Mouse (Mus musculus) CD8-positive naive resting alpha-beta T cell, adult 2 months (primary cell): ENCODE data around the gene Tesk2.
A peak's percentile ranks its signal among the peaks of the same experiment; 100 is the strongest.

Experiments used
- DNase-seq, 2 experiments: peaks; one replicate each; pipeline ENCODE4 v3.0.0; 2022; ENCODE audit warnings: low read depth in 2 of 2, low spot score in 2 of 2

Gene Tesk2

DNA sequence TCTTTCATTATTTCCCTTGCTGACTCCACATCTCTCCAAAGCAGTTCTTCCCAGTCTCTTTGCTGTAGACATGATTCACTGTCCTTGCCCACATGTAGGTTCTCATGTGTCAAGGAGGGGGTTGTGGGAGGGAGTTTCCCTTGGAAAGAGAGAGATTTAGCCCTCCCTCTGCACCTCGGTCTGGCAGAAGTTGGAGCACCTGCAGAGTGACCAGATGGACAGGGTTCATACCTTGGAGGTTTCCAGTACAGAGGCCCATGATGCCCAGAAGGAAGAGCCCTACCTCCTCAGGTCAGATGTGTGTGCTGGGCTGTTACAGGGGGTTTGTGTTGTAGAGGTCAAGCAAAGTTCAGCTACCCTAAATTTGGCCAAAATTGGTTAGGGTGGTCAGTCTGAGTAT lies 8.2 kb upstream of the Tesk2 start:
- no peak for DNase-seq

- peak; percentile 46 to 62 for DNase-seq
Observed at GRCm38 (mm10) chr4:116719396-116719795, 1.4 kb upstream of the Tesk2 start.

- DNase-seq: peak in 1 of 2 experiments; percentile 8
Observed at GRCm38 (mm10) chr4:116721098-116721628, 415 bp downstream of the Tesk2 start.

GRCm38 (mm10) chr4:116722230-116722629 lies 1.5 kb downstream of the Tesk2 start:
- DNase-seq: no peak

DNA sequence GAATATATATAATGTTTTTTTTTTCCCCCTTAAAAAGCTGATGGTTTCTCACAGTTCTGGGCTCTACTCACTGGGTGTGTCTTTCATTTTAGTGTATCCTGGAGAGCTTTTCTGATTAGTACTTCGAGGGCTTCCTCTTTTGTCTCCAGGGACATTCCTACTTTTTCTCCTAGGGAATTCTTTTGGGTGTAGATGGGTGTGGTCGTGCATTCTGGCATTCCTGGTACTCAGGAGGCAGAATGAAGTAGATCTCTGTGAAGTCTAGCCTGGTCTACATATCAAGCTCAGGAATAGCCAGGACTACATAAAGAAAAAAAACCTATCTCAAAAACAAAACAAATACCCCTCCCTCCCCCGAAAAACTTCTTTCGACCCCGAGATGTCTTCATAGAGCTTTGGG lies 4.7 kb downstream of the Tesk2 start:
- DNase-seq: no peak

- DNase-seq: no peak
Observed at GRCm38 (mm10) chr4:116727401-116727800, 6.7 kb downstream of the Tesk2 start.

GRCm38 (mm10) chr4:116729532-116729931 lies 8.8 kb downstream of the Tesk2 start:
- no peak for DNase-seq

DNA sequence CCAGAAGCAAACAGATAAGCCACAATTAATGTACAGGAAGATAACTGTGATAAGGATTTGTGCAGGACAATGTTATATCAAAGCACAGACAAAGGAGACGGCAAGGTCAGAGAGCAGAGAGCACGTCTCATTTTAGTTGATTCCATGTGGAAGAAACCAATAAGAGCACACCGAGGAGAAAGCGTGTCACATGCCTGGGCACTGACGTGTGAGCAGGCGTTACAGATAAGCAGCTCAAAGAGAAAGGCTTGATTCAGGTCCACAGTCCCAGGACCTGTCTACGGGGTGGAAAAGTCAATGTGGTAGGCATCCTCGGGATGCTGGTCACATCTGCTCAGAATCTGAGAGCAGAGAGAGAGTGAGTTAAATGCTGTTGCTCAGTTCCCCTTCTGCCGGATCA lies 10.3 kb downstream of the Tesk2 start:
- DNase-seq: no peak

DNA sequence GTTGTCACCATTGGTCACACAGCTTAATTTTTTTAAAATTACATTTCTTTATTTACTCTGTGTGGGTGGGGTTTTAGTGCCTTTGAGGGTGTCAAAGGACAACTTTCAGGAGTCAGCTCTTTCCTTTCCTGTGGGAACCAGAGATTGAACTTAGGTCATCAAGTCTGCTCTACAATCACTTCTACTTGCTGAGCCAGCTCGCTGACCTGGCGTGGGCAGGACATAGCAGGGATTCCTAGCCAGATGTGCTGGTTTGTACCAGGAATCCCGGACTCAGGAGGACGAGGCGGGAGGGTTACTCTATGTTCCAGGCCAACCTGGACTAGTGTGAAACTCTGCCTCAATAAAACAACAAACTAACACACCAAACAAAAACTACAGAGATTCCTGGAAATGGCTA lies 11.6 kb downstream of the Tesk2 start:
- DNase-seq: no peak

DNA sequence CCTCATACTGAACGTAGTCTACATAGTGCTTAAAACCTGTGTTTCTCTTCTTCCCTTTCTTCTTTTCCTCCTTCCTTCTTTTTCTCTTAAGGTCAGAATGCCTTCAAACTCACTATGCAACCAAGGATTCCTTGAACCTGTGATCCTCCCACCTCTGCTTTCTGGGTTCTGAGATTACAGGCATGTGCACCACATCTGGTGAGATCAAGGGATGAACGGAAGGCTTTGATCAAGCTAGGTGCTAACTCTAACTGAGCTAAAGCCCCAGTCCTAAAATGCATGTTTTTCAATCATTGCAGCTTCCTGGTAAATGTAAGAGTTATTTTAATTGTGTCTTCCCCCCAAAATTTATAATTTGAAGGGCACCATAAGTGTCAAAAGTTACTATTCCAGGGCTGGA lies 14.2 kb downstream of the Tesk2 start:
- no peak for DNase-seq

DNA sequence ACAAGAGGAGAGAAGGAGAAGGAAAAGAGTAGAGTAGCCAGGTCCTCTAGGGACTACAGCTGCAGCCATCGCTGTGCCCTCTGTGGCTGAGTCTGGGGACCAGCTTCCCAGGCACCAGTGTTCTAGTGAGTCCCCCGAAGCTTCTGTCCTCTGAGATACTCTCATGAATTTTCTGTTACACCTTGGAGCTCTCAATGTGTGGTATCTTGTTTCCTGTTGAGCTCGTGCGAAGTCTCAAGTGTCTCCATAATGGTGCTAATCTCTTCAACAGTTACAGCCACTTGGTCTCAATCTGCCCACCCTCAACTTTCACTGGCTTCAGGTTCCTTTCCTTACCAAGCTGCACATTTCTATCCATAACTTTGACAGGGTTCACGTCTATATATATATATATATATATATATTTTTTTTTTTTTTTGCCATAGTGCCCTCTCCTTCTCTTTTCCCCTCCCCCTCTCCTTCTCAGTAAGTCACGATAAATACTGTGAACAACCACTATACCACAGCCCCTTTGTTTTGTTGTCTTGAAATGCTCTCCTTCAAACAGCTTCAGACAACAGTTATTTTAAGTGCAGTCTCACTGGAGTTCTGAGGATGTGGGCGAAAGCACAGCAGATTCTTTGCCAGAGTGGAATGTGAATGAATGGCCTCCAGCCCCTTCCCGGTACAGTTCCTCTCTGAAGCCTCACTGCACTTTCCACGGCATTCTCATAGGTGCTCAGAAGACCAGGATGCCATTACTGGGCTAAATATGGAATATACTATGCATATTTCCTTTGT lies 18.4 kb downstream of the Tesk2 start:
- DNase-seq: no peak

DNA sequence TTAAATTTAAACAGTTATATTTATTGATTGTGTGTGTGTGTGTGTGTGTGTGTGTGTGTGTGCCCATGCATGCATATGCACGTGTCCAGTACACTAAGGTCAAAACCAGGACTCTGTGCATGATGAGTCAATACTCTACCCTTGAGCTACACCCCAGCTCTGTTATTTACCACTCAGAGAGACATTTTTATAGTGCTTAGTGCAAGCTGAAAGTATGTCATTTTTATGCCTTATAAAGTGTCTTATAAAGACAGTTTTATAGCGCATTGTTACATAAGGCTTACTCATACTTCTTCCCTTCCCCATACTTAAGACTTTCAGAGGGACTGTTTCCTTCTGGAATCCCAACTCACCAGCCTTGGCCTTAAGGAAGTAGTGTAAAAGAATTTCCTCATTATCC lies 29.0 kb downstream of the Tesk2 start:
- no peak for DNase-seq

- DNase-seq: no peak
Observed at GRCm38 (mm10) chr4:116761914-116762313, 41.2 kb downstream of the Tesk2 start.

DNA sequence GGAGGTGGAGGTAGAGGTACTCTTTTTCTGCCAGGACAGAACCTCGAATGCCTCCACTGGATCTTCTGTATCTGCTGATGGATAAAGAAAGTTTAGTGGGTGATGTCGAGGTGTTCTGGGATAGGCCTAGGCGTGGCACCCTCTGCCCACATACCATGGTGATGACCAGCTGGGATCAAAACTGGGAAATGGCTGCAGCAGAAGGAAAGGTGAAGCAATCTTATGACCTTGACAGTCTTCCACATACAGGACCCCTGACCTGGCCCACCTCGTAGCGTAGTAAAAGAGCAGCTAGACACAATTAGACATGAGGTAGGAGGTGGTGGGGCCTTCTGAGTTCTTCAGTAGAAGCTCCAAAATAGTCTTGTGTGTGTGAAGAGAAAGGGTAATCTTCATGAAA lies 43.3 kb downstream of the Tesk2 start:
- DNase-seq: no peak

- DNase-seq: no peak
Observed at GRCm38 (mm10) chr4:116768510-116768909, 47.8 kb downstream of the Tesk2 start.

GRCm38 (mm10) chr4:116769060-116769459 lies 48.3 kb downstream of the Tesk2 start:
- no peak for DNase-seq

GRCm38 (mm10) chr4:116776391-116776790 lies 55.6 kb downstream of the Tesk2 start:
- DNase-seq: no peak

GRCm38 (mm10) chr4:116777079-116777478 lies 56.3 kb downstream of the Tesk2 start:
- no peak for DNase-seq

DNA sequence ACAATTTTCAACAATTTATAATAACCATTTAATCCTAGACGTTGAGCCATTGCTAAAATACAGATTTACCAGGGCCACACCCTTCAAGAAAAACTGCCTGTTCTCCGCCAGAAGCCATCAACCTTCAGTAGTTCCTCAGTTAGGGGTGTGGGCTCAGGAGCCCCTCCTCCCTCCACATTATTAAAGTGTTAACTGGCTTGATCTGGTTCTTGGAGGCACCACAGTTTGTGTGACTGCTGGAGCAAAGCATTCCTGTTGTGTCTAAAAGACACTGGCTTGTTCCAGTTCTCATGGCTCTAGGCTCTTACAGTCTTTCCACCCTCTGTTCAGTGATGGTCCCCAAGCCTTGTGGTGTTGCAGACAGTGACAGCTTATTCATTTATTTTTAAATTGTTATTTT lies 59.8 kb downstream of the Tesk2 start:
- no peak for DNase-seq

DNA sequence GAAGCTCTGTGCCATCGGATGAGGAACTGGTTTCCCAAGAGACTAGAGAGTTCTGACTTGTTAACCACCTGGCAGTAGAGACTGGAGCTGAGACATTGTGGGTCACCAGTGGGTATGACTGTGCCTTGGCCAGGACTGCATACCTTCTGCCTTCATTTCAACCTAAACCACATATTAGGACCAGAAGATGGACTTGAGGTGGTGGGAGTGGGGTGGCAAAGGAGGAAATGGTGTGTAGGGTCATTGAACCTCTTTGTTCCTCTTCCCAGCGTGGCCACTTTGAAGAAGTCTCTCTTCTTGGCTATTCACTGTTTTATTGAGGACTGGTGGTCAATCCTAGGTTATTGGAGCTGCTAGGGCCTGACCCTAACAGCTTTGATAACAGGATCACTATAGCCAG lies 60.6 kb downstream of the Tesk2 start:
- no peak for DNase-seq

GRCm38 (mm10) chr4:116782171-116782570 lies 61.4 kb downstream of the Tesk2 start:
- DNase-seq: no peak

DNA sequence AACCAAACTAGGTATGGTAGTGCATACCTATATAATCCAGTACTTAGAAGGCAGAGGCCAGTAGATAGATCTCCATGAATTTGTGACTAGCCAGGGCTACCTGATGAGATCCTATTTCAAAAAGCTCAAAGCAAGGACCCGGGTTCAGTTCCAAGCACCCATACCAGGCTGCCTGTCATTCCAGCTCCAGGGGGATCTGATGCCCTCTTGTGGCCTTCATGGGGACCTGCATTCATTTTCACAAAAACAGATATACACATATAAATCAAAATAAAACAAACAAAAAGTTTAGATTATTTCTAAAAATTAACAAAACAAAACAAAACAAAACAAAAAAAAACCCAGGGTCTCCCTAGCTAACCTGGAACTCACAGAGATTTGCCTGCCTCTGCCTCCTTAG lies 65.8 kb downstream of the Tesk2 start:
- DNase-seq: no peak
